Mouse (Mus musculus) lung, adult 18-20 months (tissue): Measurements from ENCODE around the gene St6galnac6.

ENCODE experiments used
- DNase-seq, 2 experiments: peaks; one replicate each; pipeline ENCODE4 v3.0.0; 2022; ENCODE audit warnings: mixed read lengths in 2 of 2

Gene St6galnac6

GRCm38 (mm10) chr2:32620682-32621516 is 21.4 kb downstream of the St6galnac6 start:
- DNase-seq = peak; percentile 53 to 67

- no peak for DNase-seq
These were observed 22.0 kb downstream of the St6galnac6 start, which contains the start of gene Ak1 for GRCm38 (mm10) chr2:32621517-32621859. Ak1 (plus strand) TSS chr2:32621758.

GRCm38 (mm10) chr2:32624111-32624748 is 24.7 kb downstream of the St6galnac6 start:
- no peak for DNase-seq

- DNase-seq = peak; percentile 75 to 79
These were observed 25.8 kb downstream of the St6galnac6 start for GRCm38 (mm10) chr2:32625212-32625872.

GRCm38 (mm10) chr2:32625873-32626694 is 26.6 kb downstream of the St6galnac6 start:
- DNase-seq = peak; percentile 52 to 64

- DNase-seq = no peak
These were observed 27.9 kb downstream of the St6galnac6 start for GRCm38 (mm10) chr2:32627266-32628043.

GRCm38 (mm10) chr2:32628044-32628550 is 28.6 kb downstream of the St6galnac6 start:
- DNase-seq = no peak

- DNase-seq = peak; percentile 89 to 91
These were observed 29.2 kb downstream of the St6galnac6 start for GRCm38 (mm10) chr2:32628729-32629128.

- peak; percentile 76 to 82 for DNase-seq
These were observed 29.9 kb downstream of the St6galnac6 start for GRCm38 (mm10) chr2:32629276-32629976.

GRCm38 (mm10) chr2:32630036-32630435 is 30.5 kb downstream of the St6galnac6 start:
- no peak for DNase-seq

GRCm38 (mm10) chr2:32631046-32631445 is 31.5 kb downstream of the St6galnac6 start:
- no peak for DNase-seq

- peak; percentile 76 to 84 for DNase-seq
These were observed 32.4 kb downstream of the St6galnac6 start for GRCm38 (mm10) chr2:32631737-32632394.

- DNase-seq = peak; percentile 70 to 79
These were observed 34.2 kb downstream of the St6galnac6 start for GRCm38 (mm10) chr2:32633660-32634059.

- no peak for DNase-seq
These were observed 35.0 kb downstream of the St6galnac6 start for GRCm38 (mm10) chr2:32634277-32635105.

GRCm38 (mm10) chr2:32636617-32637016 is 37.1 kb downstream of the St6galnac6 start:
- DNase-seq = no peak

GRCm38 (mm10) chr2:32637778-32638281 is 38.3 kb downstream of the St6galnac6 start:
- peak; percentile 85 to 90 for DNase-seq

- DNase-seq = no peak
These were observed 40.1 kb downstream of the St6galnac6 start for GRCm38 (mm10) chr2:32639632-32640031.

- no peak for DNase-seq
These were observed 41.1 kb downstream of the St6galnac6 start for GRCm38 (mm10) chr2:32640550-32641051.

GRCm38 (mm10) chr2:32641810-32642209 is 42.3 kb downstream of the St6galnac6 start:
- DNase-seq = no peak
